ENCODE assay signal across 19 mouse cellular contexts in the genomic region with DNA sequence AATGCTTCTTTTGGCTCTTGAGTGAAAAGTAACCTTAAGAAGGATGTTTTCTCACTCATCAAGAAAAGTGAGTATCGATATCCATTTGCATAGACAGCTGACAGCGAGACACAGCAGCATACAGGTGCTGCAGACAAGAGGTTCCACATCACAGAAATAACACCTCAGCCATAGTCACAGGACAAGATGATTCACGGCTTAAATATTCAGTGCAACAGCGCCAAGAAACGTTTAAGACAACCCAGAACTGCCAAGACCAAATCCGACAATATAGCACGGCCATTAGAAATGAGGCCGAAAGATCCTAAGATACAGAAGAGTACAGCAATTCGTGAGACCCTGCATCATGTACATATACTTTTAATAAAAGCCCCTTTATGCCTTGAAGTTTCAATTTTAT.
DNase-seq lines count a peak whose midpoint lies in the region; ATAC-seq lines count a peak whose summit lies in the region.
"Had no signal": no experiment of that assay in that cellular context is flagged by ENCODE, and none has a peak within 500 bp of the region (broad histone marks: within the 10 kb centered on the region; RNA-seq: fewer than 3 reads in every experiment).

No protein-coding gene starts in this region.

- H3K27ac ChIP-seq in midbrain, embryonic 11.5 days (ENCODE audit: low read depth, low read length): no peak overlapping the region
- no peak overlapping the region for H3K27ac ChIP-seq in midbrain, embryonic 10.5 days (replicated peaks)

- no peaks in the 10 kb centered on the region for H3K36me3 ChIP-seq in midbrain, embryonic 11.5 days (ENCODE audit: control insufficient read depth, insufficient read depth, low read length)
- H3K36me3 ChIP-seq in midbrain, embryonic 10.5 days: no peaks in the 10 kb centered on the region
- H3K36me3 ChIP-seq: G1E had no signal

- 88% methylated on average over 9 of the region's 9 CpGs for WGBS in midbrain, embryonic 11.5 days
- 90% methylated on average over 9 of the region's 9 CpGs for WGBS in midbrain, embryonic 10.5 days

- DNase-seq in heart, adult 11 months: peak; percentile 55
- DNase-seq in heart, postnatal 10 days: no peak
- DNase-seq in midbrain, embryonic 11.5 days (ENCODE audit: low spot score, missing footprints): peak; percentile 53
- DNase-seq in midbrain, embryonic 10.5 days (ENCODE audit: low spot score): no peak
- DNase-seq: adrenal gland, adult 2 months; adrenal gland, adult 8-10 months; adrenal gland, postnatal 10 days; adrenal gland, postnatal 14 days; adrenal gland, postnatal 25 days; adrenal gland, postnatal 36 days; B cell, adult 2 months; cerebellum, adult 11 months; cerebellum, adult 11-12 months; cerebellum, adult 18-20 months had no signal

- no peak overlapping the region for H3K9ac ChIP-seq in midbrain, embryonic 11.5 days (ENCODE audit: low read length)

- no peaks in the 10 kb centered on the region for H3K27me3 ChIP-seq in midbrain, embryonic 11.5 days (ENCODE audit: control insufficient read depth, insufficient read depth, low read length)
- H3K27me3 ChIP-seq in midbrain, embryonic 10.5 days (ENCODE audit: low read depth, poor library complexity, severe bottlenecking): no peaks in the 10 kb centered on the region
- H3K27me3 ChIP-seq: CH12.LX had no signal

- intact Hi-C loops in heart, postnatal 10 days (cut with DNase I): no loop called here

- H3K4me1 ChIP-seq in midbrain, embryonic 11.5 days (ENCODE audit: control insufficient read depth, insufficient read depth, low read length): no peaks in the 10 kb centered on the region
- H3K4me1 ChIP-seq in midbrain, embryonic 10.5 days: no peaks in the 10 kb centered on the region

- no peak for ATAC-seq in midbrain, embryonic 11.5 days (ENCODE audit: low FRiP score)
- ATAC-seq: activated CD4-positive, CD25-positive, alpha-beta regulatory T cell, adult 4 months; CD4-positive, CD25-positive, alpha-beta regulatory T cell, adult 4 months; Patski had no signal

- H3K4me2 ChIP-seq in midbrain, embryonic 11.5 days: no peak overlapping the region

- H3K4me3 ChIP-seq in midbrain, embryonic 11.5 days (ENCODE audit: low read depth, low read length): no peak overlapping the region
- H3K4me3 ChIP-seq in midbrain, embryonic 10.5 days: no peak overlapping the region

- H3K9me3 ChIP-seq in midbrain, embryonic 11.5 days (ENCODE audit: control insufficient read depth, low read length): no peaks in the 10 kb centered on the region
- no peaks in the 10 kb centered on the region for H3K9me3 ChIP-seq in midbrain, embryonic 10.5 days (replicated peaks)
- H3K9me3 ChIP-seq: G1E had no signal

Comparison
In these comparisons a context has a peak if more than half of its experiments do, and no peak if none do; other contexts are left out.
1. DNase-seq: peak in heart, adult 11 months (single experiment) and midbrain, embryonic 11.5 days (single experiment); none in heart, postnatal 10 days (0 of 2) and midbrain, embryonic 10.5 days (single experiment).